9 mouse cellular contexts compared by ENCODE assay signal in the genomic region with DNA sequence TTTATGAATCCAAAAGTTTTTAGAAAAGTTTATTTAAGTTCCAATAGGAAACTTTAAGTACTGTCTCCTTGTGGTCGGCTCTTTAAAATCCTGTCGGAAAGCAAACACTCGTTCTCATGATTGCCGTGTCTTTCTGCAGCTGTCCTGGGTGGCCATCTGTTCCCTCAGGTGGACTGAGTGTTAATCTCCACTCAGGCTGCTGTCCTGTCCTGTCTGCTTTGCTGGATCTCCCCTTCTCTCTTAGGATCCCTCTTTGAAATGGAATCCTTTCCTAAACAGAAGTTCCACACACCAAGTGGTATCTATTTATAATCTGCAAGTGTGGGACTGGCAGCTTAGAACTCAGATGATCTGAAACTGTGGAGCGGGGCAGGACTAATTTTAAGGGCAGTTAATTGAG.
"Had no signal": no experiment of that assay in that cellular context is flagged by ENCODE, and none has a peak within 500 bp of the region (broad histone marks: within the 10 kb centered on the region; RNA-seq: fewer than 3 reads in every experiment).

No protein-coding gene starts in this region.

- DNase-seq: kidney, postnatal 14 days; lung, adult 18-20 months; spleen, adult 18-20 months; thymus, adult 2 months; thymus, postnatal 25 days had no signal

- H3K27ac ChIP-seq: kidney, embryonic 15.5 days; liver, embryonic 14.5 days; midbrain, embryonic 13.5 days; neural tube, embryonic 12.5 days had no signal

- H3K9me3 ChIP-seq: kidney, embryonic 15.5 days; midbrain, embryonic 13.5 days; neural tube, embryonic 12.5 days had no signal

- ATAC-seq: midbrain, embryonic 13.5 days had no signal

- H3K36me3 ChIP-seq: kidney, embryonic 15.5 days; midbrain, embryonic 13.5 days; neural tube, embryonic 12.5 days had no signal

- H3K27me3 ChIP-seq: kidney, embryonic 15.5 days; midbrain, embryonic 13.5 days; neural tube, embryonic 12.5 days had no signal

- H3K4me2 ChIP-seq: kidney, embryonic 15.5 days; midbrain, embryonic 13.5 days; neural tube, embryonic 12.5 days had no signal

- H3K4me3 ChIP-seq: kidney, embryonic 15.5 days; midbrain, embryonic 13.5 days; neural tube, embryonic 12.5 days had no signal
